Comparison of ENCODE assay signal across 9 mouse cellular contexts in genomic region chr8:83768526-83768925, GRCm38 (mm10). TPM values are rescaled to one million over a fixed set of nuclear protein-coding genes. Genes with fewer than 3 reads are reported as not detected.
A peak's percentile ranks its signal among the peaks of the same experiment; 100 is the strongest.
DNase-seq lines count a peak whose midpoint lies in the region; ATAC-seq and TF ChIP-seq lines count a peak whose summit lies in the region.
"Had no signal": no experiment of that assay in that cellular context is flagged by ENCODE, and none has a peak within 500 bp of the region (broad histone marks: within the 10 kb centered on the region; RNA-seq: fewer than 3 reads in every experiment).

No protein-coding gene starts in this region.

- no peak for TF ChIP-seq CTCF in kidney, postnatal 0 days (IDR thresholded peaks at IDR 0.05; ENCODE audit: low read depth)
- TF ChIP-seq CTCF in stomach, postnatal 0 days (IDR thresholded peaks at IDR 0.05; ENCODE audit: low read depth): no peak; the same call in 1 of the 2 replicates

- H3K9me3 ChIP-seq in kidney, postnatal 0 days (replicated peaks; ENCODE audit: low read length): no peaks in the 10 kb centered on the region
- H3K9me3 ChIP-seq in kidney, embryonic 16.5 days (ENCODE audit: low read length): 0 out of 2 replicates have a peak, but pooled peaks cover 6% of the 10 kb centered on the region
- no peaks in the 10 kb centered on the region for H3K9me3 ChIP-seq in intestine, embryonic 14.5 days (ENCODE audit: control insufficient read depth, low read length)
- no peaks in the 10 kb centered on the region for H3K9me3 ChIP-seq in stomach, postnatal 0 days (ENCODE audit: control insufficient read depth, low read length)

- H3K27me3 ChIP-seq in kidney, postnatal 0 days (ENCODE audit: insufficient read depth, low read length): no peaks in the 10 kb centered on the region
- no peaks in the 10 kb centered on the region for H3K27me3 ChIP-seq in kidney, embryonic 16.5 days (ENCODE audit: insufficient read depth, low read length)
- no peaks in the 10 kb centered on the region for H3K27me3 ChIP-seq in intestine, embryonic 14.5 days (replicated peaks; ENCODE audit: control insufficient read depth, insufficient read depth, low read length)
- H3K27me3 ChIP-seq in stomach, postnatal 0 days (ENCODE audit: control insufficient read depth, insufficient read depth, low read length): no peaks in the 10 kb centered on the region

- H3K4me1 ChIP-seq in kidney, postnatal 0 days (replicated peaks; ENCODE audit: insufficient read depth, low read length): peaks cover 5% of the 10 kb centered on the region; the same call in 1 of the 2 replicates
- peaks cover 12% of the 10 kb centered on the region for H3K4me1 ChIP-seq in kidney, embryonic 16.5 days (ENCODE audit: insufficient read depth, low read length)
- peaks cover 11% of the 10 kb centered on the region for H3K4me1 ChIP-seq in intestine, embryonic 14.5 days (replicated peaks; ENCODE audit: control insufficient read depth, insufficient read depth, low read length)
- H3K4me1 ChIP-seq in stomach, postnatal 0 days (replicated peaks; ENCODE audit: control insufficient read depth, insufficient read depth): 0 out of 2 replicates have a peak, but pooled peaks cover 2% of the 10 kb centered on the region

- H3K36me3 ChIP-seq in kidney, postnatal 0 days (ENCODE audit: insufficient read depth, low read length): no peaks in the 10 kb centered on the region
- no peaks in the 10 kb centered on the region for H3K36me3 ChIP-seq in kidney, embryonic 16.5 days (ENCODE audit: insufficient read depth, low read length)
- H3K36me3 ChIP-seq in intestine, embryonic 14.5 days (ENCODE audit: control insufficient read depth, insufficient read depth, low read length): no peaks in the 10 kb centered on the region
- no peaks in the 10 kb centered on the region for H3K36me3 ChIP-seq in stomach, postnatal 0 days (ENCODE audit: control insufficient read depth, insufficient read depth, low read length)

- no peak overlapping the region for H3K4me2 ChIP-seq in kidney, postnatal 0 days (ENCODE audit: low read length)
- no peak overlapping the region for H3K4me2 ChIP-seq in kidney, embryonic 16.5 days (replicated peaks; ENCODE audit: low read depth, low read length)
- H3K4me2 ChIP-seq in intestine, embryonic 14.5 days (ENCODE audit: low read length): no peak overlapping the region
- H3K4me2 ChIP-seq in stomach, postnatal 0 days (replicated peaks; ENCODE audit: low read depth): no peak overlapping the region

- H3K27ac ChIP-seq in kidney, postnatal 0 days: no peak overlapping the region
- H3K27ac ChIP-seq in kidney, embryonic 16.5 days (ENCODE audit: low read length): no peak overlapping the region
- H3K27ac ChIP-seq in intestine, embryonic 14.5 days (ENCODE audit: low read depth): peak overlapping the region; percentile 78; the same call in 1 of the 2 replicates
- H3K27ac ChIP-seq in stomach, postnatal 0 days (replicated peaks): peak overlapping the region; percentile 77

- 24% methylated on average over 5 of the region's 5 CpGs for WGBS in kidney, postnatal 0 days
- 28% methylated on average over 5 of the region's 5 CpGs for WGBS in kidney, embryonic 16.5 days
- WGBS in intestine, embryonic 14.5 days: 9% methylated on average over 5 of the region's 5 CpGs
- 15% methylated on average over 5 of the region's 5 CpGs for WGBS in stomach, postnatal 0 days

- H3K4me3 ChIP-seq in kidney, postnatal 0 days (replicated peaks; ENCODE audit: low read depth, low read length): no peak overlapping the region
- H3K4me3 ChIP-seq in kidney, embryonic 16.5 days (ENCODE audit: low read length): no peak overlapping the region
- no peak overlapping the region for H3K4me3 ChIP-seq in intestine, embryonic 14.5 days (ENCODE audit: low read depth, low read length)
- H3K4me3 ChIP-seq in stomach, postnatal 0 days (ENCODE audit: low read depth, low read length): no peak overlapping the region

- no peak for ATAC-seq in kidney, postnatal 0 days (replicated peaks; ENCODE audit: low FRiP score, low read depth)
- no peak for ATAC-seq in kidney, embryonic 16.5 days (ENCODE audit: low FRiP score, low TSS enrichment)
- ATAC-seq in intestine, embryonic 14.5 days (replicated peaks; ENCODE audit: low FRiP score, low TSS enrichment, low read depth): peak; percentile 56; the same call in 1 of the 2 replicates
- peak; percentile 59; the same call in 1 of the 2 replicates for ATAC-seq in stomach, postnatal 0 days (ENCODE audit: low FRiP score, low TSS enrichment)

- TF ChIP-seq EP300 in stomach, postnatal 0 days (optimal IDR thresholded peaks at IDR 0.05): no peak

- peak; percentile 45 for DNase-seq in kidney, postnatal 0 days (ENCODE audit: low spot score)
- DNase-seq in intestine, embryonic 14.5 days (ENCODE audit: low spot score): no peak
- DNase-seq in lung, postnatal 10 days: peak; percentile 84
- no peak for DNase-seq in stomach, postnatal 0 days (ENCODE audit: low spot score)
- no peak for DNase-seq in embryo, embryonic 11 days
- no peak for DNase-seq in retina, postnatal 1 day
- no peak for DNase-seq in layer of hippocampus, adult 11-12 months (ENCODE audit: low spot score)
- DNase-seq: kidney, postnatal 14 days had no signal

- H3K9ac ChIP-seq in kidney, postnatal 0 days (ENCODE audit: low read depth, low read length): no peak overlapping the region
- H3K9ac ChIP-seq in kidney, embryonic 16.5 days (replicated peaks; ENCODE audit: low read length): no peak overlapping the region
- H3K9ac ChIP-seq in intestine, embryonic 14.5 days (ENCODE audit: low read length): no peak overlapping the region
- no peak overlapping the region for H3K9ac ChIP-seq in stomach, postnatal 0 days (ENCODE audit: low read length)

RNA-seq across cellular contexts. Expression of gene Adgre5, which starts 27.4 kb away (rescaled TPM):
- 37.8 and 40.8 TPM in 2 replicates for polyA plus RNA-seq in kidney, postnatal 0 days (2015; fragmentation: Nextera tagmentation; extraction: Ambion mirVana)
- 40.7 and 42.5 TPM in 2 replicates for polyA plus RNA-seq in kidney, embryonic 16.5 days (2015; fragmentation: Nextera tagmentation; extraction: Ambion mirVana)
- 40.2 and 41.4 TPM in 2 replicates for polyA plus RNA-seq in intestine, embryonic 14.5 days (2014; fragmentation: Nextera tagmentation; extraction: Ambion mirVana)
- polyA plus RNA-seq in stomach, postnatal 0 days (2015; fragmentation: Nextera tagmentation; extraction: Ambion mirVana): 16.9 and 17.1 TPM in 2 replicates

RNA-seq across cellular contexts. Expression of gene Ddx39, which starts 53.5 kb away (rescaled TPM):
- polyA plus RNA-seq in kidney, postnatal 0 days (2015; fragmentation: Nextera tagmentation; extraction: Ambion mirVana): 110 and 128 TPM in 2 replicates
- 197 and 211 TPM in 2 replicates for polyA plus RNA-seq in kidney, embryonic 16.5 days (2015; fragmentation: Nextera tagmentation; extraction: Ambion mirVana)
- 220 and 222 TPM in 2 replicates for polyA plus RNA-seq in intestine, embryonic 14.5 days (2014; fragmentation: Nextera tagmentation; extraction: Ambion mirVana)
- 83.8 and 86.6 TPM in 2 replicates for polyA plus RNA-seq in stomach, postnatal 0 days (2015; fragmentation: Nextera tagmentation; extraction: Ambion mirVana)

Comparison
In these comparisons a context has a peak if more than half of its experiments do, and no peak if none do; other contexts are left out.
1. ATAC-seq: peak in intestine, embryonic 14.5 days (single experiment) and stomach, postnatal 0 days (single experiment); none in kidney, postnatal 0 days (single experiment) and kidney, embryonic 16.5 days (single experiment).
2. DNase-seq: peak in kidney, postnatal 0 days (single experiment) and lung, postnatal 10 days (single experiment); none in intestine, embryonic 14.5 days (single experiment), stomach, postnatal 0 days (single experiment), embryo, embryonic 11 days (single experiment), retina, postnatal 1 day (single experiment) and layer of hippocampus, adult 11-12 months (single experiment).
3. H3K27ac ChIP-seq: peak in intestine, embryonic 14.5 days (single experiment) and stomach, postnatal 0 days (single experiment); none in kidney, postnatal 0 days (single experiment) and kidney, embryonic 16.5 days (single experiment).